Mouse (Mus musculus): ENCODE data around the gene E2f1.

GRCm38 (mm10) chr2:154538310-154538709 lies 31.4 kb downstream of the E2f1 start:
- TF ChIP-seq POLR2A (IDR thresholded peaks at IDR 0.05; ENCODE audit: low read depth, low read length) (no peak), CTCF (IDR thresholded peaks at IDR 0.05; ENCODE audit: borderline replicate concordance, insufficient read depth, low read length) (no peak)

All from embryonic fibroblast, embryonic 13.5 days (primary cell).